Mouse (Mus musculus): ENCODE results near the gene Dchs1. TPM values are rescaled to one million over a fixed set of nuclear protein-coding genes. Genes with fewer than 3 reads are reported as not detected.
A peak's percentile ranks its signal among the peaks of the same experiment; 100 is the strongest.
"Not testable (repeated sequence)": the region's sequence is repeated elsewhere in the genome, so short reads cannot be mapped to it uniquely, and the experiment has no call there.

Gene Dchs1
- polyA plus RNA-seq, 1 experiment, result 5.0 TPM

GRCm38 (mm10) chr7:105747776-105748175, 39.7 kb downstream of the Dchs1 start:
- H3K4me3 ChIP-seq (replicated peaks; ENCODE audit: insufficient read depth, low read depth, low read length), result no peak overlapping the region
- 69% methylated on average over 2 of the region's 2 CpGs for WGBS
- no peaks in the 10 kb centered on the region for H3K27me3 ChIP-seq (ENCODE audit: control insufficient read depth, insufficient read depth, low read length)
- H3K27ac ChIP-seq (ENCODE audit: insufficient read depth, low read length), result no peak overlapping the region
- no peaks in the 10 kb centered on the region for H3K4me1 ChIP-seq (ENCODE audit: control insufficient read depth, insufficient read depth, low read length)
- no peak for DNase-seq
- TF ChIP-seq POLR2A (IDR thresholded peaks at IDR 0.05; ENCODE audit: borderline replicate concordance, insufficient read depth, low read length), result no peak
- TF ChIP-seq CTCF (IDR thresholded peaks at IDR 0.05; ENCODE audit: borderline replicate concordance, insufficient read depth, low read depth, low read length), result no peak

GRCm38 (mm10) chr7:105743926-105744590, 43.4 kb downstream of the Dchs1 start, which contains the start of gene Taf10:
Gene Taf10 (minus strand): TSS chr7:105744361.
- under 1% methylated on average over 67 of the region's 67 CpGs for WGBS
- Histone ChIP-seq H3K27ac (ENCODE audit: insufficient read depth, low read length) (peak within 1 kb of the TSS; percentile 16; the same call in 1 of the 2 replicates), H3K4me3 (replicated peaks; ENCODE audit: insufficient read depth, low read depth, low read length) (peak within 1 kb of the TSS; percentile 41), H3K4me1 (ENCODE audit: control insufficient read depth, insufficient read depth, low read length) (no peaks in the 10 kb centered on the region), H3K27me3 (ENCODE audit: control insufficient read depth, insufficient read depth, low read length) (no peaks in the 10 kb centered on the region)
- peak; percentile 88 for DNase-seq
- TF ChIP-seq POLR2A (IDR thresholded peaks at IDR 0.05; ENCODE audit: borderline replicate concordance, insufficient read depth, low read length) (peak; percentile 76), CTCF (IDR thresholded peaks at IDR 0.05; ENCODE audit: borderline replicate concordance, insufficient read depth, low read depth, low read length) (peak; percentile 29; the same call in 1 of the 2 replicates)

- WGBS, result 33% methylated on average over 20 of the region's 20 CpGs
- not testable (repeated sequence) for H3K4me1 ChIP-seq (ENCODE audit: control insufficient read depth, insufficient read depth, low read length); DNase-seq; H3K27me3 ChIP-seq (ENCODE audit: control insufficient read depth, insufficient read depth, low read length); H3K27ac ChIP-seq (ENCODE audit: insufficient read depth, low read length)
- H3K4me3 ChIP-seq (replicated peaks; ENCODE audit: insufficient read depth, low read depth, low read length), result peak overlapping the region; percentile 41
Measured at GRCm38 (mm10) chr7:105743246-105743925, 44.1 kb downstream of the Dchs1 start.

- not testable (repeated sequence) for H3K27me3 ChIP-seq (ENCODE audit: control insufficient read depth, insufficient read depth, low read length); H3K4me3 ChIP-seq (replicated peaks; ENCODE audit: insufficient read depth, low read depth, low read length); H3K4me1 ChIP-seq (ENCODE audit: control insufficient read depth, insufficient read depth, low read length); DNase-seq; H3K27ac ChIP-seq (ENCODE audit: insufficient read depth, low read length)
- 83% methylated on average over 7 of the region's 7 CpGs for WGBS
Measured at GRCm38 (mm10) chr7:105742539-105743215, 44.8 kb downstream of the Dchs1 start.

- H3K27ac ChIP-seq (ENCODE audit: insufficient read depth, low read length), result no peak overlapping the region
- no peak for DNase-seq
- no peaks in the 10 kb centered on the region for H3K27me3 ChIP-seq (ENCODE audit: control insufficient read depth, insufficient read depth, low read length)
- WGBS, result 88% methylated on average over 9 of the region's 9 CpGs
- TF ChIP-seq POLR2A (IDR thresholded peaks at IDR 0.05; ENCODE audit: borderline replicate concordance, insufficient read depth, low read length) (no peak), CTCF (IDR thresholded peaks at IDR 0.05; ENCODE audit: borderline replicate concordance, insufficient read depth, low read depth, low read length) (no peak)
- no peaks in the 10 kb centered on the region for H3K4me1 ChIP-seq (ENCODE audit: control insufficient read depth, insufficient read depth, low read length)
- no peak overlapping the region for H3K4me3 ChIP-seq (replicated peaks; ENCODE audit: insufficient read depth, low read depth, low read length)
Measured at GRCm38 (mm10) chr7:105741978-105742377, 45.5 kb downstream of the Dchs1 start.

- H3K27ac ChIP-seq (ENCODE audit: insufficient read depth, low read length), result no peak overlapping the region
- DNase-seq, result no peak
- H3K27me3 ChIP-seq (ENCODE audit: control insufficient read depth, insufficient read depth, low read length), result no peaks in the 10 kb centered on the region
- H3K4me1 ChIP-seq (ENCODE audit: control insufficient read depth, insufficient read depth, low read length), result no peaks in the 10 kb centered on the region
- TF ChIP-seq CTCF (IDR thresholded peaks at IDR 0.05; ENCODE audit: borderline replicate concordance, insufficient read depth, low read depth, low read length), result no peak
- no peak for TF ChIP-seq POLR2A (IDR thresholded peaks at IDR 0.05; ENCODE audit: borderline replicate concordance, insufficient read depth, low read length)
- 76% methylated on average over 6 of the region's 6 CpGs for WGBS
- no peak overlapping the region for H3K4me3 ChIP-seq (replicated peaks; ENCODE audit: insufficient read depth, low read depth, low read length)
Measured at GRCm38 (mm10) chr7:105740851-105741250, 46.6 kb downstream of the Dchs1 start.

- Histone ChIP-seq H3K27ac (ENCODE audit: insufficient read depth, low read length) (no peak overlapping the region), H3K4me1 (ENCODE audit: control insufficient read depth, insufficient read depth, low read length) (no peaks in the 10 kb centered on the region), H3K4me3 (replicated peaks; ENCODE audit: insufficient read depth, low read depth, low read length) (no peak overlapping the region), H3K27me3 (ENCODE audit: control insufficient read depth, insufficient read depth, low read length) (no peaks in the 10 kb centered on the region)
- 79% methylated on average over 13 of the region's 13 CpGs for WGBS
- TF ChIP-seq POLR2A (IDR thresholded peaks at IDR 0.05; ENCODE audit: borderline replicate concordance, insufficient read depth, low read length) (no peak), CTCF (IDR thresholded peaks at IDR 0.05; ENCODE audit: borderline replicate concordance, insufficient read depth, low read depth, low read length) (no peak)
- peak in 1 of 2 experiments; percentile 4 for DNase-seq
Measured at GRCm38 (mm10) chr7:105740089-105740795, 47.2 kb downstream of the Dchs1 start.

All from cerebellum, adult 2 months (tissue).